Mouse (Mus musculus) layer of hippocampus, adult 9-10 months (tissue): ENCODE measurements around the gene Bcl2a1c.
"Not testable (repeated sequence)": the region's sequence is repeated elsewhere in the genome, so short reads cannot be mapped to it uniquely, and the experiment has no call there.

Source experiments
- DNase-seq: peaks from one replicate; pipeline ENCODE4 v3.0.0; 2022; ENCODE audit warnings: low spot score

Bcl2a1c gene

DNA sequence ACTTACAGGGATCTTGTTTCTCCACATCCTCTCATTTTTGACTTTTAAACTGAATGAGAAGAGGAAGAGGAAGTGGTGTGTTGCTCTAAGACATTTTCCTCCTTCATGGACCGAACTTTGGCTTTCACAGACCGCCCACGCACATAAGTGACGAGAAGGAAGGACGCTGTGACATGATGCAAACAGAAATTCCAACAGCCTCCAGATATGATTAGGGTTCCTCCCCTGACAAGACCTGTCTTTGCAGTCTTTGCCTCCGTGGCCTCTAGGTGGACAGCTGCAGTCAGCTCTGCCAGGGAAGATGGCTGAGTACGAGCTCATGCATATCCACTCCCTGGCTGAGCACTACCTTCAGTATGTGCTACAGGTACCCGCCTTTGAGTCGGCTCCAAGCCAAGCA is at the start of gene Bcl2a1c:
Bcl2a1c (plus strand) TSS at position 281 of the 400 bp plus-strand sequence.
- not testable (repeated sequence) for DNase-seq

- not testable (repeated sequence) for DNase-seq
Observed at GRCm38 (mm10) chr9:114305957-114306356, 24.0 kb upstream of the Bcl2a1c start.

- not testable (repeated sequence) for DNase-seq
Observed at GRCm38 (mm10) chr9:114311752-114312151, 18.2 kb upstream of the Bcl2a1c start.

DNA sequence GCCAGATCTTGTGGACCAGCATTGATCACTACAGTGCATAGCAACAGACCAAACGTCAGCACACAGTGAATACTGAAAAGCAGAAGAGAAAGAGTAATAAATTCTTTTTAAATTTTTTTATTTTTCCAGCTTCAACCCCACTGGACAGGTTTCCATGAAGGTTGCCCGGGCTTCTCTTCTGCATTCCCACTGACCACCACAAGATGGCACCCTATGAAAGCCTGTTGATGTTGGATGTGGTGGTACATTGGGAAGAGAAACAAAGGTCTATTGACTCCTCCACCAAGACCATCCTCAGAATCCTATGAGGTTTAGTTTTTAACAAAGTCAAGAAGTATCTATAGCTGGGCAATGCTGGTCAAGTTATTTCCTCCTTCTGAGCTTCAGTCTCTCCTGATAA is 11.9 kb upstream of the Bcl2a1c start:
- peak; percentile 64 for DNase-seq

DNA sequence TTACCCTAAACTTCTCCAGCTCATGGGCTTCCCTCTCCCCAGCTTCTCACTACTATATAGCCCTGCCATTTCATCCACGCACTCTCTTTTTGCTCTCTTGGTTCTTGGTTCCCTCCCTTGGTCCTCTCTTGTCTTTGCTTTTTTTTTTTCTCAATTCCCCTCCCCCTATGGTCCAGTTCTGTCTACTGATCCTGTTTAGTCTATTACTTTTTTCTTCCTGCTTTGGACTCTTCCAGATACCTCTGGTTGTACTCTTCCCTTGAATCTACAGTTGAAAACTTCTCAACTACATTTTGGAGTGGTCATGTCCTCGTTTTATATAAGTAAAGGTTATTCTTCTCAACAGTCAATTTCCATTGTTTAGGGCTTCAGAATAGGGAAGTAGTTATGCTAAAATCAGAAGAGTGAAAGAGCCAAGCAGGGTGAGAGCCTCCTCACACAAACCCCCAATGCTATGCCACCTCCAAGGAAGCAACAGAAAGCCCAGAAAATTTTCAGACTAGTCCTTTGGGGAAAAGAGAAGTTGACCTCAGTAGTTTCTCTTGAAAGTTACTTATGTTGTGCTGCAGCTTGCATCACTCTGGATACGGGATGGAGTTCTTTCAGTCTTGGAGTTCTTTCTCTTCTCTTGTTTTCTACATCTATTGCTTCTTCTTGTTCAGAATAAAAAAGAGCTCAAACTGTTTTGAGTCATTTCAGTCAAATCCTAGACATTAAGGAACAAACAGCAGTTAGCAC is 3.8 kb upstream of the Bcl2a1c start:
- no peak for DNase-seq

DNA sequence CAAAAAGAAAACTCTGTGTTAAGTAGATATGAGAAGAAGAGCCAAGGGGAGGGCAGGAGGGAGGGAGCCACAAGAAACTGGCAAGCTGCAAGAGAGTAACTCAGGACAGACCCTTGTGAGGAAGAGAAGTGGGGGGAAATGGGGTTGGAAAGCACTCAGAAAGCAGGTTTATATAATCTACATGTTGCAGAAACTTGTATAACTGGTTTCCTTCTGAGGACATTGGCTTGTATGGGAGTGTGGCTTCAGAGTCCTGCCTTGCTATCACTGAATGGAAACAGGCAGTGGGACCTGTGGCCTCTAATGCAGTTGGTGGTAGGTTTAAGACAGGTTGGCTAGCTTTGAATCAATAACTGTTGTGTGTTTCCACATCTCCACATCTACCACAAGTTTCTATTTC is 1.6 kb upstream of the Bcl2a1c start:
- DNase-seq: not testable (repeated sequence)

- DNase-seq: no peak
Observed at GRCm38 (mm10) chr9:114367783-114368470, 38.0 kb downstream of the Bcl2a1c start.

DNA sequence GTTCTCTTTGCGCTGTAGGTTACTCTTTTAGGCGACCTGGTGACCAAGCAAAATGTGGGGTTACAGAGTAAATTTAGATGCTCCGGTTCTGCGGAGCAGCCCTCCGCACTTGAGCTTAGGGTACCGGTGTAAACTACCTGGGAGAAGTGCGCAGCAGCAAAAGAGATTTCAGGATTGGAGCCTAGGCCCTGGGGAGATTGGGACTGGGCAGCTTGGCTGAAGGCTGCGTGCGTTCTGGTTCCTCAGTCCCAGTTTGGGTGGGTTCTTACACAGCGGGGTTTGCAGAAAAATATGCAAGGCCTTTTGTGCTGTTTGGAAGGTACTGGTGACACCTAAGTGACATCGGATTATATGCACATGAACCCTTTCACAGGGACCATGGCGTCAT is 38.5 kb downstream of the Bcl2a1c start:
- DNase-seq: no peak

GRCm38 (mm10) chr9:114369389-114369788 is 39.5 kb downstream of the Bcl2a1c start:
- not testable (repeated sequence) for DNase-seq

GRCm38 (mm10) chr9:114371717-114372116 is 41.8 kb downstream of the Bcl2a1c start:
- DNase-seq: not testable (repeated sequence)

DNA sequence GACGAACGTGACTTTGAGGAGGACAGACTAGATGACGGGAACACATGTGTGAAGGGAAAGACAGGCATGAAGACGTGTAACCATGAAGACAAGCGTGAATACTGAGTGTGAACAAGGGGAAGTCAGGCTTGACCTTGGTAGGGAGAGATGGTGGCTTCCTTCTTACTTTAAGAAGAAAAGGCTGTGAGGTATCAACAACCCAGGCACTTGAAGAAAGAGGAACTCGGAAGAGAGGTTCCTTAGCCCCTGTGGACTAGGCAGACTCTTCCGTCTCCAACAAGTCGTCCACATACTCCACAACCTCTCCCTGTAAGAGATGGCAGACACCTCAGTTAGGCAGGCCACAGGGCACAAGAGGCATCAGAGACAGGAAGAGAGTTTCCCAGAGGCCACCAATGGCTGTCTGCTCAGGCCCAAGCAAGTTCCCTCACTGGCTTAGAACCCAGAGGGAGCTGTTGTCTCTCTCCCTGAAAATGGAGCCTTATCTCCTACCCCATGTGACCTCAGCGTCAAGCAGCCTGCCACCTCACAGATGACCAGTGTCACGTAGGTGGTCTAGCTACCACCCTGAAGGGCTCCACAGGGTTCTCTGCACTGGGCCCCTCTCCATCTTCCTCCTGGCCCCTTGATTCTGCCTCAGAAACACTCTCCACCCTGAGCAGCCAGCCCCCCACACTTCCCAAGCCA is 45.5 kb downstream of the Bcl2a1c start:
- no peak for DNase-seq

DNA sequence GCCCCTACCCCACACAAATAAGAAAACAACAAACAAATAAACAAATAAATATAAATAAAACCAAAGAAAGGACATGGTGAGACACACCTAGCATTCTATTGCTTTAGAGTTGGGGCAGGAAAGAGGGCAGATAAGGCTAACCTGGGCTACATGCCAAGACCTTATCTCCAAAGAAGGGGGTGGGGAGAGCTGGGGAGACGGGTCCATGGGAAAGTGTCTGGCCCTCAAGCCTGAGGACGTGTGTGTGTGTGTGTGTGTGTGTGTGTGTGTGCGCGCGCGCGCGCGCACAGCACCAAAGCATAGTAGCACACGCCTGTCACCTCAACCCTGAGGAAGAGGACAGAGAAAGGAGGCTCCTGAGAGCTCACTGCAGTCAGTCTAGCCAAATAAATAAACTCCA is 47.2 kb downstream of the Bcl2a1c start:
- no peak for DNase-seq

- DNase-seq: no peak
Observed at GRCm38 (mm10) chr9:114379871-114380270, 49.9 kb downstream of the Bcl2a1c start.
